Mouse (Mus musculus): Measurements from ENCODE around the gene Lrrc23.
"Not testable (repeated sequence)": the region's sequence is repeated elsewhere in the genome, so short reads cannot be mapped to it uniquely, and the experiment has no call there.

Lrrc23 gene

GRCm38 (mm10) chr6:124808358-124809012 is 29.0 kb upstream of the Lrrc23 start, which contains the start of gene Spsb2:
Gene Spsb2, plus strand, starts transcription at chr6:124808661.
- no peak for DNase-seq (ENCODE audit: extremely low read depth, low read depth)

GRCm38 (mm10) chr6:124807986-124808357 is 28.4 kb upstream of the Lrrc23 start:
- no peak for DNase-seq (ENCODE audit: extremely low read depth, low read depth)

GRCm38 (mm10) chr6:124807366-124807765 is 27.8 kb upstream of the Lrrc23 start:
- no peak for DNase-seq (ENCODE audit: extremely low read depth, low read depth)

GRCm38 (mm10) chr6:124806446-124807140 is 27.1 kb upstream of the Lrrc23 start:
- no peak for DNase-seq (ENCODE audit: extremely low read depth, low read depth)

GRCm38 (mm10) chr6:124805341-124806321 is 26.1 kb upstream of the Lrrc23 start:
- DNase-seq (ENCODE audit: extremely low read depth, low read depth), result peak; percentile 81

- no peak for DNase-seq (ENCODE audit: extremely low read depth, low read depth)
Measured at GRCm38 (mm10) chr6:124804341-124804740, 24.8 kb upstream of the Lrrc23 start.

- not testable (repeated sequence) for DNase-seq (ENCODE audit: extremely low read depth, low read depth)
Measured at GRCm38 (mm10) chr6:124803691-124804090, 24.2 kb upstream of the Lrrc23 start.

- DNase-seq (ENCODE audit: extremely low read depth, low read depth), result no peak
Measured at GRCm38 (mm10) chr6:124803061-124803460, 23.5 kb upstream of the Lrrc23 start.

GRCm38 (mm10) chr6:124802400-124802799 is 22.9 kb upstream of the Lrrc23 start:
- DNase-seq (ENCODE audit: extremely low read depth, low read depth), result not testable (repeated sequence)

- DNase-seq (ENCODE audit: extremely low read depth, low read depth), result no peak
Measured at GRCm38 (mm10) chr6:124796200-124796599, 16.7 kb upstream of the Lrrc23 start.

GRCm38 (mm10) chr6:124795781-124796180 is 16.3 kb upstream of the Lrrc23 start:
- DNase-seq (ENCODE audit: extremely low read depth, low read depth), result no peak

- no peak for DNase-seq (ENCODE audit: extremely low read depth, low read depth)
Measured at GRCm38 (mm10) chr6:124791911-124792310, 12.4 kb upstream of the Lrrc23 start.

GRCm38 (mm10) chr6:124790121-124790520 is 10.6 kb upstream of the Lrrc23 start:
- no peak for DNase-seq (ENCODE audit: extremely low read depth, low read depth)

GRCm38 (mm10) chr6:124789519-124789918 is 10.0 kb upstream of the Lrrc23 start:
- no peak for DNase-seq (ENCODE audit: extremely low read depth, low read depth)

GRCm38 (mm10) chr6:124787722-124788121 is 8.2 kb upstream of the Lrrc23 start:
- no peak for DNase-seq (ENCODE audit: extremely low read depth, low read depth)

- no peak for DNase-seq (ENCODE audit: extremely low read depth, low read depth)
Measured at GRCm38 (mm10) chr6:124786756-124787420, 7.4 kb upstream of the Lrrc23 start.

- no peak for DNase-seq (ENCODE audit: extremely low read depth, low read depth)
Measured at GRCm38 (mm10) chr6:124782436-124782835, 2.9 kb upstream of the Lrrc23 start.

- DNase-seq (ENCODE audit: extremely low read depth, low read depth), result no peak
Measured at GRCm38 (mm10) chr6:124780917-124781316, 1.4 kb upstream of the Lrrc23 start.

GRCm38 (mm10) chr6:124779984-124780416 is 473 bp upstream of the Lrrc23 start:
- DNase-seq (ENCODE audit: extremely low read depth, low read depth), result no peak

GRCm38 (mm10) chr6:124770511-124770910 is 9.0 kb downstream of the Lrrc23 start:
- DNase-seq (ENCODE audit: extremely low read depth, low read depth), result no peak

- DNase-seq (ENCODE audit: extremely low read depth, low read depth), result no peak
Measured at GRCm38 (mm10) chr6:124770013-124770412, 9.5 kb downstream of the Lrrc23 start.
